Mouse (Mus musculus) monocyte, adult 2 months (primary cell): ENCODE results near the gene Med21.

Experiments
- DNase-seq, 2 experiments: peaks; one replicate each; pipeline ENCODE4 v3.0.0; 2022; ENCODE audit warnings: low spot score in 2 of 2, low read depth in 1 of 2

Gene Med21

DNA sequence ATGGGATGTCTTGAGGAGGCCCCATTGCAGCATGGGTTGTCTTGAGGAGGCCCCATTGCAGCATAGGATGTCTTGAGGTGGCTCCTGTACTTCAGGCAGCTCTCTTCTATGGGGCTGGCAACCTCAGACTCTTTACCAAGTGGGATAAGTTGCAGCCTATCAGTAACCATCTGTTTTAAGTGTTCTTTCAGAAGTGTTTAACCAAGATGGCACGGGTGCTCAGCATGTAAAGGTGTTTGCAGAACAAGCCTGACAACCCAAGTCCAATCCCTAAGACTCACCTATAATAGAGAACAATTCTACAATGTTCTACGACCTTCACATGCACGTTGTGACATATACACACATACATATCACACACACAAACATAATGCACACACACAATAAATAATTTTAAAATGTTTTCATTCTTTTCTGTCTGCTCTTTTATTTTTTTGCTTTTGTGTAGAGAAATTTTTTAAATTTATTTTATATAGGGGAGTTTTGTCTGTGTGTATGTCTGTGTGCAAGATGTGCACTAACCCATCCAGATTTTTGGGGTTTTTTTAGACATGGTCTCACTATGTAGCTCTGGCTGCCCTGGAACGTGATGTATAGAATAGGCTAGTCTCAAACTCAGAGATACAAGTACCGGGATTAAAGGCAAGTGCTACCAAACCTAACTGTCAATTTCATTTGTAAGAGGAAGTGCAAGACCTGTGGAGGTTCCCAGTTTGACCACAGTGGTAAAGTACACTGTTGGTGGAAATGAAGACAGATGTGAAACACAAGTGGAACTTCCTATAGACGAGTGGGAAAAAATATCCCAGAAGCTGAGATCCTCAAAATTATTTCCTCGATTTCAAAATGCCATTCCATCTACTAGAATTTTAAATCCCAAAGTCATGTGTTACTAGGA lies 2.0 kb upstream of the Med21 start:
- DNase-seq: no peak

DNA sequence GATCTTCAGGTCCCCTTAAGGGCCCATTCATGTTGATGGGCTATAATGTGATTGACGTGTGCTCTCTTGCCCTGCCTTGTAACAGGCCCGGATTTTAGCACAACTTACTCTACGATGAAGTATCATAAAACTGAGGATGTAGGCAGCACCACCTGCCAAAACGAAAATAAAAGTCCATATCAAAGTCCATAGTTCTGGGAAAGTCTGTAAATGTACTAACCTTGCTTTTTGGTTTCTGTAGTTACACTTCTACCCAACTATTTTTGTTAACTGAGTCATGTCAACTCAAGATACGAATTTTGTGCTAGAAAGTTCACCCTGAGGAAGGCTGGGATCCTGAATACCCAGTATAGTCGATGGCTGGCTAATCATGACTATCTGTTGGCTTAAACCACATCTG lies 1.4 kb upstream of the Med21 start:
- no peak for DNase-seq

DNA sequence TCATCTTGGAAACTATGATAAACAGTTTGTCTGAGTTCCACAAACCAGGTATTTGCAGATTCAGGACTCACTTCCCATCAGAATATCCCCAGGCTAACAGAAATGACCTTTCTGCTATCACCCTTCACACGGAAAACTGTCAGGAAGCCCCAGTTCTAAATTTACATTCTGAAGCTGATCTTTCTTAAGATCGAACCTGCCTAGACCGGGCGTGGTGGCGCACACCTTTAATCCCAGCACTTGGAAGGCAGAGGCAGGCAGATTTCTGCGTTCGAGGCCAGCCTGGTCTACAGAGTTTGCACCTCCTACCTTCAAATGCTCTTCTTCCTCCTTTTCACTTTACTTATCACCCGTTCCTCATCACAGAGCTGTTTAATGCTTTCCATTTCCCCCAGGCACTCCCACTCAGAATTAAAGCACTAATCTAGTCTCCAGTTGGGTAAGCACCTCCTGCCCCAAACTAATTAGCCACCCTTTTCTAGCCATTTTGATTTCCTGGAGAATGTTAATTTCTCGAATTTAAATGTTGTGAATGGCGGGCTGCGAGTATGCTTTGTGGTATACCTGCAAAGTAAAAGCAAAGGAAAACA lies 631 bp upstream of the Med21 start:
- DNase-seq: no peak

DNA sequence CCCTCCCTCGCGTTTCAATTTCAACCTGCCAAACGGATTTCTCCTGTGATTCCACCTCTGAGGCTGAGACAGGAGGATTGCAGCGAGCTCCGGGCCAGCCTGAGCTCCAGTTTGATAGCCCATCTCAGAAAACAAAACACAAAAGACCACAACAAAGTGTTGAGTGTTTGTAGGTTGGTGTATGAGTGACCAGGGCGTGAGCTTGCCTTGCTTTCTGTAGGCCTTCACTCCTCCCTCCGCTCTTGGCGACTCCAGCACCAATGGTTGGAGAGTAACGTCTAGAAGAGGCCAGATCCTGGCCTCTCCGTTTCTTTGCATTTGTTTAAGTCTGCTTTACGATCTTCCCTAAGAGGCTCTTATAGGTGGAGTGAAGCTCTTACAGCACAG lies 830 bp downstream of the Med21 start:
- no peak for DNase-seq

DNA sequence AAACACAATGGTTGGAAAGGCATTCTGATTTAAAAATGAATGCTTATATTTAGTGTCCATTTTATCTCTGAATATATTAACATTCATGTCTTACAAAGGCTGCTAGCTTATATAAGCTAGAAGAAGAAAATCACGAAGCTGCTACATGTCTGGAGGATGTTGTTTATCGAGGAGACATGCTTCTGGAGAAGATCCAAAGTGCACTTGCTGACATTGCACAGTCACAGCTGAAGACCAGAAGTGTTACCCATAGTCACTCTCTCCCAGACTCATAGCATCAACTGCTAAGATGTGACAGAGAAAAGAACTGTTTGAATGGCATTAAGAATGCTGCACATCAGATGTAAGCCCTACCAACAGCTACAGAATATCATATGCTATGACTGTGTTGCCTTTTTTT lies 7.7 kb downstream of the Med21 start:
- DNase-seq: no peak

DNA sequence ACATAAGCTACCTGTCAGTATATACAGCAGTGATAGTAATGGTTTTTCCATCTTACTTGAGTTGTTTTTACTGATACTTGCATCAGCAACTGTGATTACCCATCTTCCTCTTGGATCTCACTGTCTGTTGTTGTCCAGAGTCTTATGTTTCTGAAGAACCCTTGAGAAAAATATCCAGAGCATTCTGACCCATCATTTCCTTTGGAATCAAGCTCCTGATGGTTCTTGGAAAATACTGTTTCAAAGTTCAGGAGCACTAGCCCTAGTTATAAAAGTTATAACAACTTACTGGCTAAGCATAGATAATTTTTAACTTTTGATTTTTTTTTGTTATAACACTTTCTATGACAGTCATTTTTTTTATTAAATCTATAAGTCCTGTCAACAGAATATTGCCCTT lies 9.1 kb downstream of the Med21 start:
- DNase-seq: no peak

DNA sequence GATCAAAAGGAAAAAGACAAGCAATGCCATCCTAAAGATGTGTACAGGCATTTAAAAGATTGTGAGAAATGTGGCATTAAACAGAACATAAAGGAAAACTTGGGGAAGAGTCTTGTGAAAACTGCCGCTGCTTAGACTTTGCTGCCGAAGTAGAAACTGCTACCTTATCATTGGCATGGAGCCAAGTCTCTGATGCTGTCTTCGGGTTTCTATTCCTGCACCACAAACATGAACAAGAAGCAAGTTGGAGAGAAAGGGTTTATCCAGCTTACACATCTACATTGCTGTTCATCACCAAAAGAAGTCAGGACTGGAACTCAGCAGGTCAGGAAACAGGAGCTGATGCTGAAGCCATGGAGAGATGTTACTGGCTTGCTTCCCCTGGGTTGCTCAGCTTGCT lies 10.8 kb downstream of the Med21 start:
- DNase-seq: no peak

DNA sequence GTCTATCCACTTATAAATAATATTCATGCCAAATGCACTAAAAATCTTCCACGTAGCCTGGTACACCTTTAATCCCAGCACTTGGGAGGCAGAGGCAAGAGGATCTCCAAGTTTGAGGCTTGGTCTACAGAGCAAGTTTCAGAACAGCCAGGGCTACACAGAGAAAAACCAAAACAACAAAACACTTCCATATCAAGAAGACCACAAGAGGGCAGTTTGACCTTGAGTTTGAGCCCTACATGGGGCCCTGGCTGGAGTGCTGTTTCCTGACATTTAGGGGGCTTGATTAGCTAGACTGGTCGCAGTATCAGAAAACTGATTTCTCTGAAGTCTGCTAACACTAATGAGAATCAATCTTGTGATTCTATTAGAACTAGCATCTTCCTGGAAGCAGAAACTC lies 18.2 kb downstream of the Med21 start:
- DNase-seq: no peak

DNA sequence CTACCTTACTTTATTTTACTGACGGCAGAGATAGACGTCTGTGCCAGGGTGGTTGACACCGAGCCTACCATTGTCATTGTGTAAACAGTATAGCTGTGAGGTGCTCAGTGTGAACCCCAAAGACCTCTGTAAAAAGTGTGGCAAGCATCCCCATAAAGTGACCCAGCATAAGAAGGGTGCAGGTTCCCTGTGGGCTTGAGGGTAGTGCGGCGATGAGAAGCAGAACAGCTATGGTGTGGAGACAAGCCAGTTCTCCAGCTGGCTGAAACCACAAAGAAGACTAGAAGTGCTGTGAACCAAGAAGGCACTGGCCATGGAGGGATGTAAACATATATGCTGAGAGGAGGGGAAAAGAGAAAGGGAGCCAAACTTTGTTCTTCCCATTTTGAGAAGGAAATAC lies 19.3 kb downstream of the Med21 start:
- no peak for DNase-seq

DNA sequence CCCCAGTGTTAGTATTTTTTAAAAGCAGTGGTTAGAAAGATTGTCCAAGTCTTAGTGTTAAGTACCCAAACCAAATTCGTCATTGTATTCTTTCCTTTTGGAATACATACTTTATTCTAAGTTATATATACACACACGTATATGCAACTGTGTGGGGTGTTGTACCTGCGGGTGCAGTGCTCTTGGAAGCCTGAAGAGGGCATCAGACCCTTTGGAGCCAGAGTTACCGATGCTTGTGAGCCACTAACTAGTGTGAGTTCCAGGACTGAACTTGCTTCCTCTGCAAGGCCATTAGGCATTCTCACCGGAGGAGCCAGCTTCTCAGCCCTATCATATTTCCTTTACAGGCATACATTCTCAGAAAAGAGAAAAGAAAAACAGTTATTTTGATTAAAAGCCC lies 20.3 kb downstream of the Med21 start:
- peak in 1 of 2 experiments; percentile 25 for DNase-seq

DNA sequence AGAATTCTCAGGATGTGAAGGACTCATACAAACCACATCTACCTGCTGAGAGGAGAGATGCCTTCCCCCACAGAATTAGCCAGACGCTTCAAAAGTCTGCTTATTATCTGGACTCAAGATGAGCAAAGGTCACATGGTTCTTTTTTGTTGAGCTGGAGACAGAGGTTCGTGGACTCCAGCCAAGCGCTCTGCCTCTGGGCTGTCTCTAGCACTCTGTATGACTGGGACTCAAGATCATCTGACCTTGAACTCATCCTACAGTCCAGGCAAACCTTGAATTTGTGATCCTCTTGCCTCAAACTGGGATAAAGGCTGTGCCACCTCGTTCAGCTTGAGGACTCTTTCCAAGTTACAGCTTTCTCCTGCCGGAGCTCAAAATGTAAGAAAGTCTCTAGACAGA lies 21.8 kb downstream of the Med21 start:
- no peak for DNase-seq

DNA sequence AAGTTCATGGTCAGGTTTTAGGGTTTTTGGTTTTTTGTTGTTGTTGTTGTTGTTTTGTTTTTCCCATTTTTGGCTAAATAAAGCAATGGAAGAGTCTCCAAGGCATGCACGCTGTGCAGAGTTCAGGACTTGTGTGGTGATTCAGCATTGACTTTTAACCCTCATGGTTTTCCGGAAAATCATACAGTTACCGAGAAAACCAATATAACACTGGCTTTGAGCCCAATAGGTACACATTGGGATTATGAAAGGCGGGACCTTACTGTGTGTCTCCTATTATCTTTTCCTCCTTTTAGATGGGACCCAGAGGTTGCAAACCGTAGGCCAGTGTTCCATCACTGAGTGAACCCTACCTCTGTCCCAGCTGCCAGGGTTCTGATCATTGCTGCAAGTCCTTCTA lies 22.6 kb downstream of the Med21 start:
- no peak for DNase-seq

DNA sequence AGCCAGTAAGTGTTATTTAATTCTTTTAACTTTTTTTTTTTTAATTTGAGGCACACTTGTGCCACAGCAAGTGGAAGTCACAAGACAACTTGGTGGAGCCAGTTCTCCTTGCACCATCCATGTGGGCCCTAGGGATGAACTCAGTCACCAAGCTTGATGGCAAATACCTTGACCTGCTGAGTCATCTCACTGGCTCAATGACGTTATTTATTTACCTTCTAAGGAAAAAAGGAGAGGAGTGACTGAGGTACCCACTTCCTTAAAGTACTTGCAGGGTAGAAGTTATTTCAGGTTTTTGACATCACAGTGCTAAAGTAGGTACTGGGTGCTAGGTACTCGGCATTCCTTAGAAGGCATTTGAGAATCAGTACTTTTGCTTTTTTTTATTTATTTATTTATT lies 23.1 kb downstream of the Med21 start:
- DNase-seq: no peak

DNA sequence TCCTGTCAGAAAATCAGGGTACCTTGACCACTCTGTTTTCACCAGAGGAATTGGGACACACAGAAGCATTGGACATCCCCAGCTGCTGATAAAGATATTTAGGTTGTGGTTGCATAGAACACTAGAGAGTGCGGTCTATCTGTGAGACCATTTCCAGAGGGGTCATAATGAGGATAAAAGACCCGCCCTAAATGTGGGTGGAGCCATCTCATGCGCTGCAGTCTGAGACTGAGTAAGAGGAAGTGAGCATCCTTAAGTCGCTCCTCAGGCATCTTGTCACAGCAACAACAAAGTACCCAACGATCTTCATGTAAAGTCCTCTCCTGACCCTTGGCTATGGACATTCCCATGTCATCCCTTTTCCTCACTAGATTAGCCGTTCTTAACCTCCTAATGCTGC lies 24.5 kb downstream of the Med21 start:
- DNase-seq: no peak

DNA sequence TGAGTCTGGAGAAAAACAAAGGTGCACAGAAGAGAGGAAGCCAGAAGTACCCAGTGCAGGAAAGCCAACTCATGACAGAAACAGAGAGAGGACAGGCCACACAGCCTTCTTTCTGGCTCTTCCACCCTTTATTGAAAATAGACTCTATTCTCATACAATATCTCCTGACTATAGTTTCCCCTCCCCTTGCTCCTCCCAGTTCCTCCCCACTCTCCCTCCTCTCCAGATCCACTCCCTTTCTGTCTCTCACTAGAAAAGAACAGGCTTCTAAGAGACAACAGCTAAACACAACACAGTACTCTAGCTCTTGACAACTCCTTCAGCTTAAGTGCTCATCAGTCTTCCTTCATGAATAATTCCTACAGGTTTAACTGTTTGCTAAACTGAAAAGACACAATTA lies 26.3 kb downstream of the Med21 start:
- DNase-seq: no peak

DNA sequence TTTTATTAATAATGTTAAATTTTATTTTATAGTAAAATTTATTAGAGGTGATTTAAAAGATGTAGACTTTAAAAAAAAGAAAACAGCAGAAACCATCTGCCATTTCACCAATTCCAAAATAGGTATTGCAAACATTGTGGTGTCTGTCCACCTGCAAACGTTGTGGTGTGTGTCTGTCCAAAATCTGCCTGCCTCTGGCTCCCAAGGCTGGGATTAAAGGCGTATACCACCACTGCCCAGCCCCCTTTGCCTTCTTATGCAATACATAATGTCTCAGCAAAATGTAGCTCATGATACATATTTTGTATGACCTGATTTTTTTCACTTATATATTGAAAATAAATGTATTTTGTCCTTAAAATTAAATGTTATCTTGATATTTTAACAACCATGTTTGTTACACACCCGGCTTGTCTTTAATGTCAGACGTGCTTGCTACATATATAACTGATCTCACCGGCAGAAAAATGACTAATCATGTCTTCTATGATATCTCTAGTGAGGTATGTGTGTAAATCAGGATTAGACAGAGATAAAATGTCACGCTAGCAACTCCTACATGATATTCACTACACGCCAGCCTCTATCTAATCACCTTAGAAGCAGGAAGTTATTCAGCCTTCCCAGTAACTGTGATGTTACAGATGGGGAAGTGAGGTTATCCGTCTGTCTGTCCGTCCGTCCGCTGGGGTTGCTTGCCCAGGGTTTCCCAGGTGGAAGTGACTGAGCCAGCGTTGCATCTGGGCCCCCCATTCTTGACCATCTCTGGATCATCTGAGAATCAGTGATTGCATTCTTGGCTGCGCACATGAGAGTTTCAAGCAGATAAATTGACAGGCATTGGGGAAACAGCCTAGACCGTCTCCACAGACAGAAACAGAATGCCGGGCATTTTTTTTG lies 28.9 kb downstream of the Med21 start:
- no peak for DNase-seq

DNA sequence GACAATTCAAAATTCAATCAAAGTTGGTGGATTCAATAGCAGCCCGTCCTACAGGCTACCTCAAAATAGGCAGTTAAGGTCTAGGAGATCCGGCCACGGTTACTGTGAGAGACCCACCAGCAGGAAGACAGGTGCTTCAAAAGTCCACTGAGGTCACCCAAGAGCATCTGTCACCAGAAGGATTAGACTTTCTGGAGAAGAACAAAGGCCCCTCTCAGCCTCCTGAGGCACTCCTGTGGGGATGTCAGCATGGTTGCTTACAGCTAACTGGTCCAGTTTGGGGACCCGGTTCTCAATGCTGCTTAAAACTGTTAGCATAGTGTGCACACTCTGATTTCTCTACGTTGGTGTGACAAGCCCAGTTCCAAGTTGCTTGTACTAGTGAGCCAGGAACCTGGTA lies 29.8 kb downstream of the Med21 start:
- no peak for DNase-seq

DNA sequence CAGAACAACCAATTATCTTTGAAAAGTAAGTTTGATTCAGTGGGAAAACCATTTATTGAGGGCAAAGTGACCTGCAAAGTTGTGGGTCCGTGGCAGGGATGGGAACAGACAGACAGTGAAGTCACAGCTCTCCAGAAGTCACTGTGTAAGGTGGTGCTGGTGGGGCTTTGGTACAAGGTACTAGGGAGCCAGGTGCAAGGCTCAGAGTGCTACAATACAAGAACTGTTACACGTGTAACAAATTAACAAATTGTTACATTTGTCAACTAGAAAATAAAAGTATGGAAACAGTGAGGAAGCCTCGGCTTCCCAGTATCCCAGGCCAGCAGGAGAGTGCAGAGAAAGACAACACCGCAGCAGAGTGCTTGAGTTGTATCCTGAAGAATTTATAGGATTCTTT lies 31.3 kb downstream of the Med21 start:
- no peak for DNase-seq

DNA sequence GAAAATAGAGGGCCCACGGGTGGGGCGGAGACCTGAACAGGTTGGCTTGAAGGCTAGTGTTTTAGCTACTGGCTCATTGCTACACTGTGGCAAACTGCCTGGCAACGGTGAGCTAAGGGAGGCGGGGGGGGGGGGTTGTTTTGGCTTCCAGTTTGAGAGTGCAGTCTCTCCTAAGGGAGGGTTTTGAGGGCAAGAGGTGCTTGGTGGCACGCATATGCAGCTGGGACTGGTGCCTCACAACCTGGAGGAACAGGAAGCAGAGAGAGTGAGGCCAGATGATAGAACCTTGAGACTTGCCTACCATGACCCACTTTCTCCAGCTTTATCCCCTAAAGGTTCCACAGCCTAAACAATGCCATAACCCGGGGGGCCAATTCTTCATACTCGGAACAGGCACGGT lies 32.1 kb downstream of the Med21 start:
- DNase-seq: no peak

DNA sequence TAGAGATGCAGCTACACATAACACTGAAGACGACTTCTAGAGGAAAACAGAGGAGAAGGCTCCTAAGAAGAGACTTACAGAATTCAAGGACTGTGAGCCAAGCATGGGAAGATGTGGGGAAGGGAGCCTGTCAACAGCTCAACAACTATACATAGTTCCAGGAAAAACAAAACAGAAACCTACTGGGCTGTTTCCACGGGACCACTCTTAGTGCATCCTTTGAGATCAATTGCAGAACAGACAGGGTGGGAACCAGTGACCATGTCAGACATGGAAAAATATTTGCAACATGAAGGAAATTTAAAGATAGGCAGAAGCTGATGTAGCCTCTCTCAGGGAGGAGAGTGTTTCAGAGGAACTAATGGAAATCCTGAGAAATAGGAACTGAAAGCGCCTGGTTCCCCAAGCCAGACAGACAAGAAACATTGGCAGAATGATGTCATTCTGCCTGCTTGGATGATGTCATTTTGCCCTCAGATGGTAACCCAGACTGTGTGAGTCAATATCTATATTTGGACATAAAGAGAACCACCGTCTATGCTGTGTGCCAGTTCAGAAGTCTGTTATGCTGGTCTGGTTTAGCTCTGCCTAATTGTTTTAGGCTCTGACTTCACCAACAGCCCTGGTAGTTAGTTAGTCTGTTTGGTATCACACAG lies 32.7 kb downstream of the Med21 start:
- peak; percentile 41 to 42 for DNase-seq

DNA sequence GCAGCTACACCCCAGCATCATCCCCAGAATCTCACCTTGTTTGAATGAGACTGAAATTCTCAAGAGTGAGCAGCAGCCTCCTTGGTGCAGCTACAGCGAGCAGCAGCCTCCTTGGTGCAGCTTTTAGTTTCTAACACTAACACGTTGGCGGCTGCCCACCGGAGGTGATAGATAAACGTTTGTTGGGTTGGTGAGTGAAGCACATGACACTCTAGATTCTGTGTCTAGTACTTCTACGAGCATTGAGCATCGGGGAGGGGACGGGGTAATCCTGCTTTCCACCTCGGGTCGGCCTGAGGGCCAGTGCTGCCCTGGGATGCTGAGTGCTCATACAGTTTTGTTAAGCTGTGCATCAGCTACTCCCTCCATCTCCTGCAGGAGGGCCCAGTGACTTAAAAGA lies 34.6 kb downstream of the Med21 start:
- DNase-seq: no peak
